Mouse (Mus musculus) bone marrow macrophage, adult 2 months (primary cell): ENCODE results near the gene 4930518I15Rik.

Experiments
- CTCF ChIP-seq: IDR thresholded peaks from 2 replicates; pipeline ENCODE4 v1.5.1; 2012; ENCODE audit warnings: low read depth, mild to moderate bottlenecking, low read length, moderate library complexity
- POLR2A ChIP-seq: IDR thresholded peaks from 2 replicates; pipeline ENCODE4 v1.6.1; 2012; ENCODE audit warnings: mild to moderate bottlenecking, low read depth, low read length, borderline replicate concordance

DNA sequence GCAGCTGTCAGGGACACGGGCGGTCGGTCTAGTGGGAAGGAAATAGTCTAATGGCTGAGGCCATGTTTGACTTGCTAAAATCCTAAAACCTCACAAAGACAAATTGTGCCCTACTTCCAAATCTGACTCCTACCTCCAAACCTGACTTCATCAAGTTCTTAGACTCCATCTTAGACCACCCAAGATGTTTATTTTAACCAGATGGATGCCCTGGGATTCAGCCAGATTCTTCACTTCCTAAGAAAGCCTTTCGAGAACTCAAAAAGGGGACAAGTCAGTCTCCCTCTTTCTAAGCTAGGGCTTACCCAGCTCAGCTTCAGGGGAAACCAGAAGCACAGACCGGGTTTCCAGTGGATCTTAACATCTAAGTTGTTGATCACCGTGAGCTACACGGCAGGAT lies 925 bp upstream of the 4930518I15Rik start:
- TF ChIP-seq POLR2A (no peak), CTCF (no peak)
